Comparison of ENCODE assay signal across 21 mouse cellular contexts in the genomic region with DNA sequence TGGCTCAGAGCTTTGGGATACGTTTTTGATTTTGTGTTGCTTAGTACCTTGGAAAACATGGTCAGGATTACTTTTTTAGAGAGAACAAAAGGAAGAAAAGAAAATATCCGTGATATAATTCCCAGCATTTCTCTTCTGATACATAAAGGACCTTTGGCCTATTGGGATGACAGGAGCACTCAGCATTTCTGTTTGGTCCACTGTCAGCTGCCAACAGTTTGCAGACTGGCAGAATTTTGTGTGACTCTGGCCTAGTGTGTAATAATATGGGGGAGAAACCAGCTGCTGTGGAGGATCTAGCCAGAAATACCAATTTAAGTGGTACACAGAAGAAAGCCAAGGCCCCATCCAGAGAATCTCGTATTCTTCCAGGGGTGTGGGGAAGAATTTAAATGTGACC. TPM values are rescaled to one million over a fixed set of nuclear protein-coding genes. Genes with fewer than 3 reads are reported as not detected.
DNase-seq lines count a peak whose midpoint lies in the region; ATAC-seq and TF ChIP-seq lines count a peak whose summit lies in the region.
"Had no signal": no experiment of that assay in that cellular context is flagged by ENCODE, and none has a peak within 500 bp of the region (broad histone marks: within the 10 kb centered on the region; RNA-seq: fewer than 3 reads in every experiment).

No protein-coding gene starts in this region.

- no peak for ATAC-seq in heart, embryonic 13.5 days (ENCODE audit: extremely low read depth, insufficient number of reproducible peaks, low FRiP score, low TSS enrichment)
- no peak for ATAC-seq in liver, embryonic 11.5 days (replicated peaks; ENCODE audit: low FRiP score)
- ATAC-seq: forebrain, embryonic 14.5 days; hindbrain, embryonic 16.5 days; inflammation-experienced regulatory T-cells, adult 6 months had no signal

- no peak for TF ChIP-seq CTCF in liver, adult 2 months (IDR thresholded peaks at IDR 0.05; ENCODE audit: low read depth, low read length)

- no peak overlapping the region for H3K4me2 ChIP-seq in heart, embryonic 13.5 days
- H3K4me2 ChIP-seq in liver, embryonic 11.5 days, result no peak overlapping the region
- H3K4me2 ChIP-seq: embryonic facial prominence, embryonic 15.5 days; heart, embryonic 11.5 days had no signal

- no peaks in the 10 kb centered on the region for H3K9me3 ChIP-seq in heart, embryonic 13.5 days
- H3K9me3 ChIP-seq in liver, embryonic 11.5 days (ENCODE audit: control insufficient read depth, low read length), result no peaks in the 10 kb centered on the region
- H3K9me3 ChIP-seq: embryonic facial prominence, embryonic 15.5 days; forebrain, embryonic 10.5 days; hindbrain, embryonic 10.5 days had no signal

- H3K9ac ChIP-seq in heart, embryonic 13.5 days, result 0 out of 2 replicates have a peak overlapping the region, but pooled peaks have one; percentile 9
- no peak overlapping the region for H3K9ac ChIP-seq in liver, adult 2 months (ENCODE audit: low read depth, low read length)
- H3K9ac ChIP-seq in liver, embryonic 11.5 days (ENCODE audit: low read depth, low read length), result no peak overlapping the region
- H3K9ac ChIP-seq: embryonic facial prominence, embryonic 15.5 days had no signal

- no peaks in the 10 kb centered on the region for H3K27me3 ChIP-seq in heart, embryonic 13.5 days (replicated peaks)
- H3K27me3 ChIP-seq in liver, adult 2 months (ENCODE audit: control insufficient read depth, insufficient read depth, low read length), result no peaks in the 10 kb centered on the region
- H3K27me3 ChIP-seq in liver, embryonic 11.5 days (replicated peaks; ENCODE audit: control insufficient read depth, insufficient read depth, low read length), result no peaks in the 10 kb centered on the region
- H3K27me3 ChIP-seq: embryonic facial prominence, embryonic 15.5 days had no signal

- peak overlapping the region; percentile 45; the same call in 1 of the 2 replicates for H3K27ac ChIP-seq in heart, embryonic 13.5 days (replicated peaks)
- peak overlapping the region; percentile 85 for H3K27ac ChIP-seq in liver, adult 2 months (replicated peaks; ENCODE audit: insufficient read depth, low read depth, low read length)
- no peak overlapping the region for H3K27ac ChIP-seq in liver, embryonic 11.5 days (ENCODE audit: low read depth, low read length)
- H3K27ac ChIP-seq in brown adipose tissue, adult 24 weeks (replicated peaks; ENCODE audit: low read depth, low read length), result peak overlapping the region; percentile 35; the same call in 1 of the 2 replicates
- H3K27ac ChIP-seq: embryonic facial prominence, embryonic 15.5 days; forebrain, embryonic 10.5 days had no signal

- peaks cover 79% of the 10 kb centered on the region for H3K4me1 ChIP-seq in heart, embryonic 13.5 days
- H3K4me1 ChIP-seq in liver, adult 2 months (ENCODE audit: control insufficient read depth, insufficient read depth, low read length), result peaks cover 21% of the 10 kb centered on the region
- peaks cover 46% of the 10 kb centered on the region for H3K4me1 ChIP-seq in liver, embryonic 11.5 days (replicated peaks; ENCODE audit: control insufficient read depth, insufficient read depth, low read length)
- peaks cover 10% of the 10 kb centered on the region; the same call in 1 of the 2 replicates for H3K4me1 ChIP-seq in brown adipose tissue, adult 24 weeks (ENCODE audit: control insufficient read depth, insufficient read depth, insufficient read length, low read length)

- no peaks in the 10 kb centered on the region for H3K36me3 ChIP-seq in heart, embryonic 13.5 days
- no peaks in the 10 kb centered on the region for H3K36me3 ChIP-seq in liver, adult 2 months (ENCODE audit: control insufficient read depth, insufficient read depth, low read length)
- H3K36me3 ChIP-seq in liver, embryonic 11.5 days (ENCODE audit: control insufficient read depth, insufficient read depth, low read length), result no peaks in the 10 kb centered on the region
- H3K36me3 ChIP-seq: embryonic facial prominence, embryonic 15.5 days; forebrain, embryonic 10.5 days; hindbrain, embryonic 10.5 days had no signal

- no peak for TF ChIP-seq POLR2A in liver, adult 2 months (IDR thresholded peaks at IDR 0.05; ENCODE audit: extremely low read depth, insufficient read depth, low read length)

- DNase-seq in heart, adult 9 months (ENCODE audit: low spot score in 2 of 2), result no peak
- DNase-seq in liver, adult 2 months (ENCODE audit: extremely low read depth, low read depth, low spot score), result peak; percentile 82
- DNase-seq in liver, embryonic 11.5 days (ENCODE audit: low spot score), result no peak
- DNase-seq in kidney, adult 9 months, result no peak
- DNase-seq: adrenal gland, adult 8-10 months; cerebellum, adult 11 months; cerebellum, adult 8-10 months; cerebellum, postnatal 14 days; embryo, embryonic 11 days; gastrocnemius, postnatal 36 days; heart, postnatal 14 days had no signal

- peaks cover 27% of the 10 kb centered on the region for H3K79me2 ChIP-seq in liver, adult 2 months (ENCODE audit: control insufficient read depth, insufficient read depth, low read length)

- no peak overlapping the region for H3K4me3 ChIP-seq in heart, embryonic 13.5 days
- no peak overlapping the region for H3K4me3 ChIP-seq in liver, adult 2 months (ENCODE audit: insufficient read depth, low read depth, low read length)
- no peak overlapping the region for H3K4me3 ChIP-seq in liver, embryonic 11.5 days (ENCODE audit: low read depth, low read length)
- H3K4me3 ChIP-seq in brown adipose tissue, adult 24 weeks (ENCODE audit: insufficient read depth, low read depth, low read length), result no peak overlapping the region
- H3K4me3 ChIP-seq: embryonic facial prominence, embryonic 15.5 days; erythroblast, embryonic 14.5 days; forebrain, embryonic 10.5 days; hindbrain, embryonic 10.5 days had no signal

- WGBS in heart, embryonic 13.5 days, result 68% methylated on average over 3 of the region's 3 CpGs
- WGBS in liver, adult 2 months, result 34% methylated on average over 3 of the region's 3 CpGs
- WGBS in liver, embryonic 11.5 days, result 70% methylated on average over 3 of the region's 3 CpGs

RNA-seq across cellular contexts. Expression of gene Lgr4, which starts 32.9 kb away (rescaled TPM):
- polyA plus RNA-seq in heart, embryonic 13.5 days (2015; fragmentation: Nextera tagmentation; extraction: Ambion mirVana), result 9.9 and 10.8 TPM in 2 replicates
- 53.9 and 61.8 TPM in 2 replicates for total RNA-seq in liver, adult 2 months (2014; rRNA removed)
- polyA plus RNA-seq in liver, adult 2 months (2012; rRNA removed), result 16.9 and 19.3 TPM in 2 replicates
- polyA plus RNA-seq in liver, embryonic 11.5 days (2014; fragmentation: Nextera tagmentation; extraction: Ambion mirVana), result 9.5 and 10.0 TPM in 2 replicates
- polyA plus RNA-seq in brown adipose tissue, adult 24 weeks (2012; ENCODE audit: insufficient read depth, insufficient read length, missing spikeins), result 8.6 and 9.6 TPM in 2 replicates

RNA-seq across cellular contexts. Expression of gene Lin7c, which starts 59.7 kb away (rescaled TPM):
- 35.5 and 35.7 TPM in 2 replicates for polyA plus RNA-seq in heart, embryonic 13.5 days (2015; fragmentation: Nextera tagmentation; extraction: Ambion mirVana)
- 32.6 and 35.8 TPM in 2 replicates for total RNA-seq in liver, adult 2 months (2014; rRNA removed)
- polyA plus RNA-seq in liver, adult 2 months (2012; rRNA removed), result 5.3 and 5.4 TPM in 2 replicates
- polyA plus RNA-seq in liver, embryonic 11.5 days (2014; fragmentation: Nextera tagmentation; extraction: Ambion mirVana), result 44.4 and 53.4 TPM in 2 replicates
- polyA plus RNA-seq in brown adipose tissue, adult 24 weeks (2012; ENCODE audit: insufficient read depth, insufficient read length, missing spikeins), result 24.6 and 24.7 TPM in 2 replicates
